Mouse (Mus musculus): ENCODE measurements around the gene Git1.

DNA sequence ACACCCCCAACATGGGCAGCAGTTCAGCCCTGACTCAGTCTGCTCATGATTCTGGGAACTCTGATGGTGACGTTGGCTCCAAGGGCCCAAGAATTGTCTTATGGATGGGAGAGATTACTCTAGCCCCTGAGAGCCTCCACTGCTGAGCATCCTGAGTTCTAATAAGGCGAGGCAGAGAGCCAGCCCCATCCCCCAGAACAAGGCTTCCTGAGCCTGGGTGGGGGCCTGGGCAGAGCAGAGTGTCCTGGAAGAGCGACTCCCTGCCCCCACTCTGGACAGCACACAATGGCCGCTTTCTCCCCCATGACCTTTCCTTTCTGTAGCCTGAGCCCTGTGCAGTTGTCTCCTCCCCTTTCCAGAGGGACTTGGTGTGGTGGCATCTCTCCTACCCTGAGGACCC, 4.5 kb downstream of the Git1 start:
- TF ChIP-seq POLR2A (IDR thresholded peaks at IDR 0.05; ENCODE audit: control insufficient read depth, extremely low read depth, insufficient read depth, low read length, poor library complexity) (no peak), CTCF (IDR thresholded peaks at IDR 0.05; ENCODE audit: borderline replicate concordance, control insufficient read depth, extremely low read depth, insufficient read depth, low read length, poor library complexity) (no peak)

All from thymus, adult 2 months (tissue).